Mouse (Mus musculus) embryonic fibroblast, embryonic 13.5 days (primary cell): ENCODE data around the gene Pde4dip.

Source experiments
- CTCF ChIP-seq: IDR thresholded peaks from 2 replicates; pipeline ENCODE4 v1.5.1; 2011; ENCODE audit warnings: mild to moderate bottlenecking, control low read depth, low read length, moderate library complexity, borderline replicate concordance; ENCODE audit not compliant: insufficient read depth
- POLR2A ChIP-seq: IDR thresholded peaks from 2 replicates; pipeline ENCODE4 v1.6.1; 2011; ENCODE audit warnings: low read depth, mild to moderate bottlenecking, control low read depth, low read length, moderate library complexity

- TF ChIP-seq CTCF (no peak), POLR2A (no peak)
These were observed 78.2 kb downstream of the Pde4dip start for GRCm38 (mm10) chr3:97810334-97810733.
